Mouse (Mus musculus) CD4-positive, CD25-positive, alpha-beta regulatory T cell, adult 4 months (primary cell): ENCODE results near the gene Ccn5. TPM values are rescaled to one million over a fixed set of nuclear protein-coding genes. Genes with fewer than 3 reads are reported as not detected.

ENCODE experiments used
- ATAC-seq: one replicate; pipeline ENCODE4 v1.8.0; 2017
- polyA plus RNA-seq, 2 experiments: library from polyadenylated mRNA; unstranded; fragments of 100-300 nt; shearing (Covaris generic); gene quantifications; one replicate each; pipeline ENCODE4 v1.2.1; 2017

Gene Ccn5
- polyA plus RNA-seq, 2 experiments from 2014 or later, result not detected

- ATAC-seq, result no peak
Observed at GRCm38 (mm10) chr2:163853461-163853901, 32.8 kb downstream of the Ccn5 start, which contains the start of gene Kcnk15. Kcnk15 (plus strand) TSS chr2:163853651.

- no peak for ATAC-seq
Observed at GRCm38 (mm10) chr2:163857233-163857632, 36.6 kb downstream of the Ccn5 start.

- ATAC-seq, result no peak
Observed at GRCm38 (mm10) chr2:163858254-163858947, 37.7 kb downstream of the Ccn5 start.

- ATAC-seq, result no peak
Observed at GRCm38 (mm10) chr2:163865311-163865710, 44.6 kb downstream of the Ccn5 start.

- ATAC-seq, result no peak
Observed at GRCm38 (mm10) chr2:163866061-163866460, 45.4 kb downstream of the Ccn5 start.

GRCm38 (mm10) chr2:163869783-163870182 lies 49.1 kb downstream of the Ccn5 start:
- no peak for ATAC-seq

- ATAC-seq, result no peak
Observed at GRCm38 (mm10) chr2:163871266-163871665, 50.6 kb downstream of the Ccn5 start.

- ATAC-seq, result no peak
Observed at GRCm38 (mm10) chr2:163871906-163872305, 51.2 kb downstream of the Ccn5 start.

- no peak for ATAC-seq
Observed at GRCm38 (mm10) chr2:163874877-163875276, 54.2 kb downstream of the Ccn5 start.

GRCm38 (mm10) chr2:163875484-163875883 lies 54.8 kb downstream of the Ccn5 start:
- no peak for ATAC-seq

- no peak for ATAC-seq
Observed at GRCm38 (mm10) chr2:163876830-163877498, 56.3 kb downstream of the Ccn5 start.

GRCm38 (mm10) chr2:163880891-163881290 lies 60.2 kb downstream of the Ccn5 start:
- no peak for ATAC-seq

Other genes starting within 250 kb of the Ccn5 start
- gene Ttpal, start 218.5 kb upstream of the Ccn5 start, polyA plus RNA-seq, result 10 to 100 TPM; 43.3 to 74.1 TPM
- 100 to 1,000 TPM; 131 to 203 TPM for gene Serinc3, start 175.7 kb upstream of the Ccn5 start, polyA plus RNA-seq
- gene Pkig, start 162.5 kb upstream of the Ccn5 start, polyA plus RNA-seq, result 1 to 10 TPM; 1.5 to 9.0 TPM
- 10 to 100 TPM in 1 of 2 experiments, 1 to 10 TPM in 1; 9.2 to 13.8 TPM for gene Ada, start 70.6 kb upstream of the Ccn5 start, polyA plus RNA-seq
- not detected for gene Kcnk15, start 32.8 kb downstream of the Ccn5 start, polyA plus RNA-seq
- gene Rims4, start 97.8 kb downstream of the Ccn5 start, polyA plus RNA-seq, result not detected
- gene Ywhab, start 174.1 kb downstream of the Ccn5 start, polyA plus RNA-seq, result 10 to 100 TPM; 66.3 to 88.1 TPM
- 1 to 10 TPM in 1 of 2 experiments, not detected in 1; 4.4 TPM for gene Pabpc1l, start 204.6 kb downstream of the Ccn5 start, polyA plus RNA-seq
- 100 to 1,000 TPM; 158 to 175 TPM for gene Stk4, start 249.5 kb downstream of the Ccn5 start, polyA plus RNA-seq